Mouse (Mus musculus) lung, postnatal 4 days (tissue): ENCODE measurements around the gene Hhatl.

Experiments
- DNase-seq, 2 experiments: peaks; one replicate each; pipeline ENCODE4 v3.0.0; 2021

Gene Hhatl

DNA sequence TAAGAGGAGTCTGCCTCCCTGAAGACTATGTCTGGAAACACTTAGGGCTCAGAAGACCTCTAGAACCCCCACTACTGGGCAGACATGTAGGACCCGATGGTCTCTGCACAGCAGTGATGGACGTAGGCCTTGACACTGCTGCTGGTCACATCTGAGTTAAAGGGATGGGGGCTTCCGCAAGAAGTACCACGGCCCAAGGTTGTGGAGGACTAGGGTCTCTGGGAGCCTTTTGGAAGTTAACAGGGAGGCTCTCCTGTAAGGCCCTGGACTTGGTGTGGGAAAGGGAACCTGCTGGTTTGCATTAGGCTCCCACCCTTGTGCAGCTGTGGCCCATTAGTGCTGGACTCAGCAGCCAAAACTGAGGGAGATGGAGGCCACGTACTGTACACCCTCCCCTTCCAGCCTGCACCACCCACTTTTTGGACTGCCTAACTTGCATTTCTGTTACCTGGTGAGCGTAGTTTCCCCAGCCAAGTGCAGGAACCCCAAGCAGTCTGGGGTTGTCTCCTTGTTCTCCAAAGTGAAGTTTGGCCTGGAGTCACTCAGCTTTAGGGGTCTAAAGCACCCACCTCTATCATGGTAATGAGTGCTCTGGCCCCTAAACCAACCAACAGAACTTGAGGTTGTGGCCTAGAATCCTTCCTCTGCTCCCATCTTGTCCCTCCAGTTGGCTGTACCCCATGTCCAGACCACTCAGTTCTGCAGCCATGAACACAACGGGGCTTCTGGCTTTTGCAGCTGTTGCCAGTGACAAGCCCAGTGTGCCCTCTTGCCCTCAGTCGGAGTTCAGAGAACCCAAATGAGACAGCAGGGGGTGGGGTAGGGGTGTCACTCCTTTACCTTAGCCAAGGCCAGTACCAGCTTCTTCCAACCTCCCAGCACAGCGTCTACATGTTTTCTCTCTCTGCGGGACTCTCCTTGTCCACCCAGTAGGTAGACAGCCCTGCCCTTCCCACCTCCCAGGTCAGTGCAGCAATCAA is 34.2 kb downstream of the Hhatl start:
- peak in 1 of 2 experiments; percentile 16 for DNase-seq

GRCm38 (mm10) chr9:121757432-121757831 is 34.9 kb downstream of the Hhatl start:
- no peak for DNase-seq

- no peak for DNase-seq
Measured at GRCm38 (mm10) chr9:121756785-121757184, 35.5 kb downstream of the Hhatl start.

DNA sequence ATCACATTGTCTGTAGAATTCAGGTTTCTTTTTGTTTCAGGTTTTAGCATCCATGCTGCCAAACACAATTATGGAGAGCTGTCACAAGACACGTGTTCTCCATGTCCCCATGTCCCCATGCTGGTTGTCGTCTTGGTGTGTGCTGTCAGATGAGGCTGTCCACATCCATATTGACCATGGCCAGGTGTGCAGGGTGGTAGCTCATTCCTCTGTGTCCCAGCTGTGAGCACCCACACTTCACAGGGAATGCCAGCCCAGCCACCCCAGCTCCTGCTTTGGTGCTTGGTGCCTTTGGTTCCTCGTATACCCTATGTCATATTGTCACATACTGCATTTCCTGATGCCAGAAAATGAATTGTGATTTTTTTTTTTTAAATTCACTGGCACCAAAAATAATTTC is 37.7 kb downstream of the Hhatl start:
- DNase-seq = no peak

GRCm38 (mm10) chr9:121752774-121753173 is 39.5 kb downstream of the Hhatl start:
- no peak for DNase-seq

DNA sequence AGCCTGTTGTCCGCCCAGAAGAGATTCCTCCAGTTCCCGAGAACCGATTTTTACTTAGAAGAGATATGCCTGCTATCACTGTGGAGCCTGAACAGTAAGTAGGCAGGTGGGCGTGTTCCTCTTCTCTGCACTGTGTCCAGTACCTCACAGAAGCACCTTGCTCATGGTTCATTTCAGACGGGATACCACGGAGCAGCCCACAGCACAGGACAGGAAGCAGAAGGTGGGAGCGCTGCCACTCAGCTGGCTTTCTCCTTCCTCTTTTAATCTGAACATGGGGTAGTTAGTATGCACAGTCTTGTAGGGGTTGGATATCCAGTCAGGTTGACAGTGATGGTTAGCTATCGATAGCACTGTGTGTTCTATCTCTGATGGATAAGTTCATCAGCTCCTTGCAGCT is 48.3 kb downstream of the Hhatl start:
- DNase-seq = no peak

GRCm38 (mm10) chr9:121741168-121741567 is 51.1 kb downstream of the Hhatl start:
- DNase-seq = no peak

DNA sequence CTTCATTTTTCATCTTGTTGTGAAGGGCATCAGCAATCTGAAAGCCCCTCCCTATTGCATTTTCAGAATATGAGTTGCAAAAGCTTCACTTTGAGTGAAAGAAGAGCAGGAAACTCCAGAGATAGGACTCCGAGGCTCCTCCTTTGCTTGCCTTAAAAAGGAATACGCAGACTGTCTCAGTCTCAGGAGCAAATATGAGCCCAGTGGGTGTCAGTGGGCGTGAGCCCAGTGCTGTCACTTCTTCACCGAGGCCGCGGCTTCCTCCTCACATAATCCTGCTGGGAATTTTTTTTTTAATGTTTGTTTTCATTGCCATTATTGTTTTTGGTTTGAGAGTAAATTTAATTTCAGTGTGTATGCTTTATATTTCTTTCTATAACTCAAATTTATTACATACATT is 51.8 kb downstream of the Hhatl start:
- no peak for DNase-seq
